Mouse (Mus musculus): Measurements from ENCODE around the gene Vat1. TPM values are rescaled to one million over a fixed set of nuclear protein-coding genes. Genes with fewer than 3 reads are reported as not detected.
"Not testable (repeated sequence)": the region's sequence is repeated elsewhere in the genome, so short reads cannot be mapped to it uniquely, and the experiment has no call there.

The Vat1 gene
- polyA plus RNA-seq, 1 experiment from 2014 or later: 34.2 TPM

DNA sequence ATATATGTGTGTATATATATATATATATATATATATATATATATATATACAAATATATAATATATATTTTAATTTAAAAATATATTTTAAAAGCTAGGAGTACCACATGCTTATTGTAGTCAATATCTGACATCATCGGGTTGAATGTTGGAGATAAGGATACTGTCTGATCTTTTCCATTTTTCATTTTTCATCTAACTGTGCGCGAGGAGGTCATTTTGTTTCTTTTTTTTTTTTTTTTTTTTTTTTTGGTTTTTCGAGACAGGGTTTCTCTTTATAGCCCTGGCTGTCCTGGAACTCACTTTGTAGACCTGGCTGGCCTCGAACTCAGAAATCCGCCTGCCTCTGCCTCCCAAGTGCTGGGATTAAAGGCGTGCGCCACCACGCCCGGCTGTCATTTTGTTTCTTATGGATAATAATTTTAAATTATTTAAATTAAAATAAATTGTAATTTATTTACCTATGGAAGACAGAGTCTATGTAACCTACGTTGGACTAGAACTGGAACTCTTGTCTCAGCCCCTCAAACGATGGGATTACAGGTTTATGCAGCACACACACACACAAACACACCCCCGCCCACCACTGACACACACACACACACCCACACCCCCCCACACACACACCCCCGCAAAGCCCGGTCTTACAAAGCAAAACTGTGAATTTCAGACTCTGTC lies 24.4 kb downstream of the Vat1 start:
- H3K27ac ChIP-seq; H3K27me3 ChIP-seq; ATAC-seq (ENCODE audit: insufficient number of reproducible peaks, insufficient read depth, low FRiP score, low TSS enrichment, low read depth); H3K9me3 ChIP-seq: not testable (repeated sequence)
- H3K9ac ChIP-seq: 0 out of 2 replicates have a peak overlapping the region, but pooled peaks have one; percentile 27
- H3K4me3 ChIP-seq: peak overlapping the region; percentile 88
- H3K4me1 ChIP-seq: peaks cover 20% of the 10 kb centered on the region
- peaks cover 30% of the 10 kb centered on the region for H3K36me3 ChIP-seq
- H3K4me2 ChIP-seq: peak overlapping the region; percentile 50
- 40% methylated on average over 15 of the region's 15 CpGs for WGBS

DNA sequence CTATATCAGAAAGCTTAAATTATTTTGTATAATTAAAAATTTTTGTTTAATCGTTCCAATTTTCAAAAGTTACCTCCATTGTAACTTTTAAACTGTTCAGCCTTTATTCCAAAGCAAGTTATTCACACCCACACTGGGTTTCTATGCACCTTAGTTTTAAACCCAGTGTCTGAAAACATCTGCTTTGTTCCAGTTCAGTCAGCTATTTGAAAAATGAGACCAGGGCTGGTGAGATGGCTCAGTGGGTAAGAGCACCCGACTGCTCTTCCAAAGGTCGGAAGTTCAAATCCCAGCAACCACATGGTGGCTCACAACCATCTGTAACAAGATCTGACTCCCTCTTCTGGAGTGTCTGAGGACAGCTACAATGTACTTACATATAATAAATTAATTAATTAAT lies 28.0 kb downstream of the Vat1 start:
- H3K27me3 ChIP-seq; H3K4me1 ChIP-seq; H3K4me3 ChIP-seq; H3K9me3 ChIP-seq; H3K4me2 ChIP-seq; ATAC-seq (ENCODE audit: insufficient number of reproducible peaks, insufficient read depth, low FRiP score, low TSS enrichment, low read depth); H3K27ac ChIP-seq; H3K9ac ChIP-seq: not testable (repeated sequence)
- H3K36me3 ChIP-seq: peaks cover 31% of the 10 kb centered on the region
- 45% methylated on average over 3 of the region's 3 CpGs for WGBS

- no peak for ATAC-seq (ENCODE audit: insufficient number of reproducible peaks, insufficient read depth, low FRiP score, low TSS enrichment, low read depth)
Measured at GRCm38 (mm10) chr11:101436916-101437315, 29.1 kb downstream of the Vat1 start.

DNA sequence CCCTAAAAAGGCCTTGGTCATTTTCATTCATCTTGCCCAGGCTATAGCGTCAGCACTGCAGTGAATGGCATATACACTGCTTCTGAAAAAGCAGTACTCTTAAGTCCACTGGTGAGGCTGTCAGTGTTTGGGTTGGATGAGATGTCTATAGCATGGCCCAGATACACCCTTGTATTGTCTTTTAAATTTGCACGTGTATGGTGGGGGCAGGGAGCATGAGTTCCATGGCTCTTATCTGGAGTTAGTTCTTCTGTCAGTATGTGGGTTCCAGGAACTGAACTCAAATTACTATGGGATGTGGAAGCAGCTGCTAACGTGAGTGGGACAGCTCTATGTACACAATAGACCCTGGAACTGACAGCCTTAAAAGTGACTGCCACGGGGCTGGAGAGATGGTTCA lies 30.2 kb downstream of the Vat1 start:
- Histone ChIP-seq H3K9ac (no peak overlapping the region), H3K4me2 (no peak overlapping the region), H3K9me3 (no peaks in the 10 kb centered on the region), H3K4me3 (no peak overlapping the region), H3K27ac (no peak overlapping the region), H3K4me1 (no peaks in the 10 kb centered on the region), H3K27me3 (no peaks in the 10 kb centered on the region), H3K36me3 (peaks cover 50% of the 10 kb centered on the region)
- 84% methylated on average over 4 of the region's 4 CpGs for WGBS
- ATAC-seq (ENCODE audit: insufficient number of reproducible peaks, insufficient read depth, low FRiP score, low TSS enrichment, low read depth): no peak

More at GRCm38 (mm10) chr11:101436916-101437315, 29.1 kb downstream of the Vat1 start:
- Histone ChIP-seq H3K27ac (no peak overlapping the region), H3K36me3 (peaks cover 39% of the 10 kb centered on the region), H3K9me3 (no peaks in the 10 kb centered on the region), H3K4me3 (no peak overlapping the region), H3K4me2 (no peak overlapping the region), H3K9ac (no peak overlapping the region), H3K4me1 (no peaks in the 10 kb centered on the region), H3K27me3 (no peaks in the 10 kb centered on the region)
- WGBS: 84% methylated on average over 4 of the region's 4 CpGs

DNA sequence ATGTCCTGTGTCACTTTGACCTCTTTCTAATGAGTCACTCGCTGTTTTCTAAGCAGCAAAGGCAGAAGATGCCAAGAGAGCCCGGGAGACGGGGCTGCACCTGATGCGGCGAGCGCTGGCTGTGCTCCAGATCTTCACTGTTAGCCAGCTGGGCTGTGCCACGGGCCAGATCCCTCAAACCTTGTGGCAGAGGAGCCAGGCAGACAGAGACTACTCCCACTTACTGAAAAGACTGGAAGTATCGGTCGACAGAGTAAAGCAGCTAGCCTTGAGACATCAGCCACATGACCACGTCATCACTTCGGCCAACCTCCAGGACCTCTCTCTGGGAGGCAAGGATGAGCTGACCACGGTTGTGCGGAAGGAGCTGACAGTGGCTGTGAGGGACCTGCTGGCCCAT lies 32.6 kb downstream of the Vat1 start:
- 95% methylated on average over 13 of the region's 13 CpGs for WGBS
- Histone ChIP-seq H3K4me3 (no peak overlapping the region), H3K27ac (no peak overlapping the region), H3K9ac (no peak overlapping the region), H3K27me3 (no peaks in the 10 kb centered on the region), H3K9me3 (no peaks in the 10 kb centered on the region), H3K36me3 (peaks cover 69% of the 10 kb centered on the region), H3K4me2 (no peak overlapping the region), H3K4me1 (no peaks in the 10 kb centered on the region)
- no peak for ATAC-seq (ENCODE audit: insufficient number of reproducible peaks, insufficient read depth, low FRiP score, low TSS enrichment, low read depth)

DNA sequence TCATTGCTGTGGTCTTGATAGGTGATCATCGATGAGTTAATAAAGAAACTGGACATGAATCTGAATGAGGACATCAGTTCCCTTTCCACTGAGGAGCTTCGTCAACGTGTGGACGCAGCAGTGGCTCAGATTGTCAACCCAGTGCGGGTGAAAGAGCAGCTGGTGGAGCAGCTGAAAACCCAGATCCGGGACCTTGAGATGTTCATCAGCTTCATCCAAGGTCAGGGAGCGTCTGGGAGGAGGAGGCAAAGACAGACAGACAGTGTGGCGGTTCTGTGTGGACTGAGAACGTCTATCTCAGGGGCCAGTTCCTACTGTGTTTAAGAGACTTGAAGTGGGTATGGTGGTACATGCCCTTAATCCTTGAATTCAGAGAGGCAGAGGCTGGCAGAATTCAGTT lies 34.7 kb downstream of the Vat1 start:
- H3K4me1 ChIP-seq: peaks cover 8% of the 10 kb centered on the region
- H3K9me3 ChIP-seq: no peaks in the 10 kb centered on the region
- no peak for ATAC-seq (ENCODE audit: insufficient number of reproducible peaks, insufficient read depth, low FRiP score, low TSS enrichment, low read depth)
- no peaks in the 10 kb centered on the region for H3K27me3 ChIP-seq
- no peak overlapping the region for H3K4me3 ChIP-seq
- H3K9ac ChIP-seq: no peak overlapping the region
- H3K27ac ChIP-seq: no peak overlapping the region
- 91% methylated on average over 9 of the region's 9 CpGs for whole genome bisulfite sequencing
- H3K36me3 ChIP-seq: peaks cover 69% of the 10 kb centered on the region
- no peak overlapping the region for H3K4me2 ChIP-seq

DNA sequence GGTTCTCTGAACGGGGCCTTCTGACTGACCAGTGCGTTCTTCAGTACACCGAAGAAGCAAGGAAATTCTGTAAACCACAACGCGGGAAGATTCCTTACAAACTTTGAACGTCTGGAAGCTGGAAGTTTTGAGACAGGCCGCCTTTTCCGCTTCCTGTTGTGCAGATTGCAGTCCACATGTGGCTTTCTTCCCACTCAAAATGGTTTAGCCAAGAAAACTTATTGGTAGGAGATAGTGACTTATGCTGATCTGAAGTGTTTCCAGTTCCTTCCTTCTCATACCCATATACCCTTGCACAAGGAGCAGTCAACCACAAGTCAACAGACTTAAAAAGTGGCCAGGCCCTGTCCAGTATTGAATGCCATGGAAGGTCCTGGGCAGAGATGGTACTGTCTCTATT lies 39.9 kb downstream of the Vat1 start:
- no peak for ATAC-seq (ENCODE audit: insufficient number of reproducible peaks, insufficient read depth, low FRiP score, low TSS enrichment, low read depth)
- Histone ChIP-seq H3K36me3 (peaks cover 23% of the 10 kb centered on the region), H3K9me3 (no peaks in the 10 kb centered on the region), H3K4me2 (peak overlapping the region; percentile 93), H3K27ac (no peak overlapping the region), H3K27me3 (no peaks in the 10 kb centered on the region), H3K9ac (peak overlapping the region; percentile 86), H3K4me3 (peak overlapping the region; percentile 97), H3K4me1 (peaks cover 27% of the 10 kb centered on the region)
- WGBS: 52% methylated on average over 8 of the region's 8 CpGs

DNA sequence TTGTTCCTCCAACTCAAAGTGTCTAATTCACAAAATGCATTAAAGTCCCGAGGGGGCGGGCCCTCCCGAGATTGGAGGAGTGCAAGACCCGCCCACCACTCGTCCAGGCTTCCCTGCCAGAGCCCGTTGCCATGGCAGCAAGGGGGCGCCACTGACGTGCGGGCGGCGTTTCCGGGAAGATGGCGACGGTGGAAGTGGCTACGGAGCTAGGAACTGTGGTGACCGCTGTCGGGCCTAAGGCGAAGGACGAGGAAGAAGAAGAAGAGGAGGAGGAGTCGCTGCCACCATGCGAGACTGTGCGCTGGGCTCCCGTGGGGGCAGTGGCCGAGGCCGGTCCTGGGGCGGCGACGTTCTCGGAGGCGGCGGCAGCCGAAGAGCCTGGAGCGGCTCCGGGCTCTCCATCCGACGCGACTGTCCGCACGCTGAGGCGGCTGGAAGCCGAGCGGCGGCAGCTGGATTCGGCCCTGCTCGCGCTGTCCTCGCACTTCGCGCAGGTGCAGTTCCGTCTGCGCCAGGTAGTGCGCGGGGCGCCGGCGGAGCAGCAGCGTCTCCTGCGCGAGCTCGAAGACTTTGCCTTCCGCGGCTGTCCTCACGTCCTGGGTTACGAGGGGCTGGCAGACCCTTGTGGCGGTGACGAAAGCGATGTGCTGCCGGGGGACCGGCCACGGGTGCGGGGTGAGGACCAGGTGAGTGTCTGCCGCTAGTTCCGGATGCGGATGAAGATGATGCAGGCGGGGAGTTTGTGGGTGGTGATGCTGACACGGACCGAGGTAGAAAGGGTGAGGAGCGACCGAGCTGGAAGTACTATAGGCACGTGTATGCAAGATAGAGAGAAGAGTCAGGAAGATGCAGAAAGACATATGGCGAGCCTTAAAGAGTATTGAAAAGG lies 40.9 kb downstream of the Vat1 start, which contains the start of the genes Rundc1 and Ptges3l:
Rundc1 (plus strand) TSS at position 161 of the 889 bp plus-strand sequence.
Ptges3l (minus strand) TSS at position 409 of the 889 bp plus-strand sequence.
- peaks cover 13% of the 10 kb centered on the region for H3K36me3 ChIP-seq
- peak; percentile 88 for ATAC-seq (ENCODE audit: insufficient number of reproducible peaks, insufficient read depth, low FRiP score, low TSS enrichment, low read depth)
- H3K9me3 ChIP-seq: no peaks in the 10 kb centered on the region
- no peaks in the 10 kb centered on the region for H3K27me3 ChIP-seq
- peak within 1 kb of the TSS; percentile 97 for H3K4me3 ChIP-seq
- peak within 1 kb of the TSS; percentile 86 for H3K9ac ChIP-seq
- peaks cover 27% of the 10 kb centered on the region for H3K4me1 ChIP-seq
- peak within 1 kb of the TSS; percentile 93 for H3K4me2 ChIP-seq
- under 1% methylated on average over 81 of the region's 81 CpGs for WGBS
- H3K27ac ChIP-seq: peak within 1 kb of the TSS; percentile 82

DNA sequence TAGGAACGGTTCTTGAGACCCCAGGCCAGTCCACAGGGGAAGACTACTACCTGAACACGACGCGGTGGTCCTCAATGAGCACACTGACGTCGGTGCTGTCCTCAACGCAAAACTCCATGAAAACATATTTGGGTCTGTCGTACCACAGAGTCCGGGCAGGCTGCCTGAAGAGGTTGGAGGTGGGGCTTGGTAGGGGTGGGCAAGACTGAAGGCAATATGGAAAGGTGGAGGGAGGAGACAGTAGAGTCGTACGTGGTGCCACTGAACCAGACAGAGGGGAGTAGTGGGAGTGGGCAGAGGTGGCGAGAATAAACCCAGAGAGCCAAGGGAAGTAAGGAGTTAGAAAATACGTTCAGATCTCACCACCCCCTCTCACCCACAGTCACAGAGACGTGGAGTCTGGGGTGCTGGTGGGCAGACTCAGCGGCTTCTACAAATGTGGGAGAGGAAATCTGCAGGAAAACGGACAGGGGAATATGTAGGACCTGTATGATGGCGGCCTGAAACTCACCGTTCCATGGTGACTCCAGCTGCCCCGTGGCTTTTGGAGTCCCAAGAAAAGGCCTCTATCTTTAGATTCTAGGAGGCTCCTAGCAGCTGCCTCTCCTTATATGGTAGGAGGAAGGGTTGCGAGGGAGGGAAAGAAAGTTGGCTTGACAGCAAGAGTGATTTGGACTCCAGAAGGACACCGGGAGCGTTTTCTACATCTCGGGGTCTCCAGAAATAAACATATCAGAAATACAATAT lies 41.8 kb downstream of the Vat1 start, which contains the start of gene Gm27029:
Gm27029 (minus strand) TSS at position 692 of the 747 bp plus-strand sequence.
- Histone ChIP-seq H3K4me3 (peak within 1 kb of the TSS; percentile 97), H3K4me2 (peak within 1 kb of the TSS; percentile 93), H3K9me3 (no peaks in the 10 kb centered on the region), H3K36me3 (peaks cover 4% of the 10 kb centered on the region), H3K9ac (peak within 1 kb of the TSS; percentile 86), H3K27ac (peak within 1 kb of the TSS; percentile 82), H3K4me1 (peaks cover 27% of the 10 kb centered on the region), H3K27me3 (no peaks in the 10 kb centered on the region)
- 4% methylated on average over 23 of the region's 23 CpGs for WGBS
- ATAC-seq (ENCODE audit: insufficient number of reproducible peaks, insufficient read depth, low FRiP score, low TSS enrichment, low read depth): peak; percentile 67; the same call in 1 of the 2 replicates

DNA sequence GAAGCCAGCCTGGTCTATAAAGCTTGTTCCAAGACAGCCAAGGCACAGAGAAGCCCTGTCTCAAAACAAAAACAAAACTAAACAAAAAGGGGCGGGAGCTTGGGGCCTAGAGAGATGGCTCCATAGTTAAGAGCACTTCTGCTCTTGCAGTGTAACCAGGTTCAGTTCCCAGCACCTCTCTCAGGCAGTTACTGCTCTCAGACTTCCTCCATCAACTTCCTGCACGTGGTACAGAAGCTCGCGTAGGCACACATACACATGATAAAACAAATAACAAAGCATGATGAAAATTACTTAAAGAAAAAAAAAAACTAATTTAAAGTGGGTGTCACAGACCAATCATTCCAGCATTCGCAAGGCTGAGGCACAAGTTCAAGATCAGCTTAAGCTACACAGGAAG lies 45.9 kb downstream of the Vat1 start:
- WGBS: 91% methylated on average over 5 of the region's 5 CpGs
- no peaks in the 10 kb centered on the region for H3K9me3 ChIP-seq

DNA sequence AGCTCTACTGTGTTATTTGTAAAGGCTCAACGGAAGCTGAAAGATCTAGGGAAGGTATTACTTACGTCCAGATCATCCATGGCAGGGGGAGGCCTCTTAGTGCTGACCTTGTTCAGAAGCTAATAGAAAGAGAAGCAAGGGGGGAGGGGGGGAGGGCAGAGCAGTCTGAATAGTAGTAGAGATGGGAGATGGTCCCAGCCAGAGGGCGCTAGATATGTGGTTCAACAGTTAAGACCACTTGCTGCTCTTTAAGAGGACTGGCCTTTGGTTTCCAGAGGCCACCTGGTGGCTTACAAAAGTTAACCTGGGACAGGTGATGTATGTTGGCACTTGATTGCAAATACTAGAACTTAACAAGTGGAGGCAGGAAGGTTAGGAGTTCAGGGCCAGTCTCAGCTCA lies 46.4 kb downstream of the Vat1 start:
- Histone ChIP-seq H3K9me3 (no peaks in the 10 kb centered on the region), H3K27me3 (no peaks in the 10 kb centered on the region), H3K27ac (no peak overlapping the region), H3K4me3 (no peak overlapping the region), H3K36me3 (no peaks in the 10 kb centered on the region), H3K4me2 (no peak overlapping the region), H3K4me1 (peaks cover 17% of the 10 kb centered on the region), H3K9ac (no peak overlapping the region)
- ATAC-seq (ENCODE audit: insufficient number of reproducible peaks, insufficient read depth, low FRiP score, low TSS enrichment, low read depth): no peak
- WGBS: 24% methylated on average over 3 of the region's 3 CpGs

More for the DNA sequence above, 45.9 kb downstream of the Vat1 start:
- H3K4me1 ChIP-seq: peaks cover 17% of the 10 kb centered on the region
- no peaks in the 10 kb centered on the region for H3K36me3 ChIP-seq
- H3K27me3 ChIP-seq: no peaks in the 10 kb centered on the region
- H3K9ac ChIP-seq: no peak overlapping the region
- no peak for ATAC-seq (ENCODE audit: insufficient number of reproducible peaks, insufficient read depth, low FRiP score, low TSS enrichment, low read depth)
- no peak overlapping the region for H3K4me2 ChIP-seq
- no peak overlapping the region for H3K27ac ChIP-seq
- H3K4me3 ChIP-seq: no peak overlapping the region
